Mouse (Mus musculus) heart, embryonic 11.5 days (tissue): Measurements from ENCODE around the gene Usp21. TPM values are rescaled to one million over a fixed set of nuclear protein-coding genes. Genes with fewer than 3 reads are reported as not detected.

Experiments
- ATAC-seq: fragments of 200-750 bp; cut with Nextera tagmentation; replicated peaks from 2 replicates; pipeline ENCODE4 v1.8.0; 2017; ENCODE audit warnings: moderate library complexity; ENCODE audit not compliant: insufficient number of reproducible peaks, low FRiP score, low TSS enrichment
- H3K27ac ChIP-seq: fragments of 300-500 bp; sonication (generic); 2 replicates; pipeline ENCODE4 v1.5.1; 2014; ENCODE audit warnings: mild to moderate bottlenecking, low read depth, low read length
- H3K27me3 ChIP-seq: fragments of 300-500 bp; sonication (generic); 2 replicates; pipeline ENCODE4 v1.6.1; 2014; ENCODE audit warnings: mild to moderate bottlenecking, low read length, mixed read lengths; ENCODE audit not compliant: control insufficient read depth, insufficient read depth
- H3K36me3 ChIP-seq: fragments of 300-500 bp; sonication (generic); 2 replicates; pipeline ENCODE4 v1.6.1; 2014; ENCODE audit warnings: mild to moderate bottlenecking, low read length, moderate library complexity, mixed read lengths; ENCODE audit not compliant: control insufficient read depth, insufficient read depth
- H3K4me1 ChIP-seq: fragments of 300-500 bp; sonication (generic); 2 replicates; pipeline ENCODE4 v1.6.1; 2014; ENCODE audit warnings: low read length; ENCODE audit not compliant: control insufficient read depth, insufficient read depth
- H3K4me2 ChIP-seq: fragments of 300-500 bp; sonication (generic); 2 replicates; pipeline ENCODE4 v1.6.1; 2014; ENCODE audit warnings: mild to moderate bottlenecking, moderate library complexity
- H3K4me3 ChIP-seq: fragments of 300-500 bp; sonication (generic); 2 replicates; pipeline ENCODE4 v1.5.1; 2014; ENCODE audit warnings: low read depth, low read length
- H3K9ac ChIP-seq: fragments of 300-500 bp; sonication (generic); 2 replicates; pipeline ENCODE4 v1.6.1; 2014; ENCODE audit warnings: mild to moderate bottlenecking, low read depth, low read length, moderate library complexity
- H3K9me3 ChIP-seq: fragments of 300-500 bp; sonication (generic); replicated peaks from 2 replicates; pipeline ENCODE4 v1.6.1; 2016; ENCODE audit warnings: low read length; ENCODE audit not compliant: control insufficient read depth
- whole genome bisulfite sequencing: fragments of 180-500 bp; shearing (Covaris S2); extraction: QIAGEN DNeasy Blood & Tissue Kit; methylation state at CpG from one replicate; pipeline ENCODE4 v1.1.7; 2014; ENCODE audit not compliant: insufficient replicate concordance; 5-methylcytosine and 5-hydroxymethylcytosine counted together
- polyA plus RNA-seq: library from polyadenylated mRNA; unstranded; fragments of >200 nt; fragmentation: Nextera tagmentation; extraction: Ambion mirVana; gene quantifications from 2 replicates; pipeline ENCODE4 v1.2.1, GENCODE M21; 2014

The Usp21 gene
- polyA plus RNA-seq, 1 experiment from 2014 or later = 51.2 TPM

- H3K9me3 ChIP-seq = no peaks in the 10 kb centered on the region
- H3K27ac ChIP-seq = no peak overlapping the region
- no peak overlapping the region for H3K4me3 ChIP-seq
- no peaks in the 10 kb centered on the region for H3K27me3 ChIP-seq
- H3K9ac ChIP-seq = no peak overlapping the region
- H3K4me2 ChIP-seq = no peak overlapping the region
- 56% methylated on average over 4 of the region's 4 CpGs for WGBS
- ATAC-seq = no peak
- H3K4me1 ChIP-seq = peaks cover 12% of the 10 kb centered on the region
- no peaks in the 10 kb centered on the region for H3K36me3 ChIP-seq
Observed at GRCm38 (mm10) chr1:171265971-171266744, 21.6 kb downstream of the Usp21 start.

DNA sequence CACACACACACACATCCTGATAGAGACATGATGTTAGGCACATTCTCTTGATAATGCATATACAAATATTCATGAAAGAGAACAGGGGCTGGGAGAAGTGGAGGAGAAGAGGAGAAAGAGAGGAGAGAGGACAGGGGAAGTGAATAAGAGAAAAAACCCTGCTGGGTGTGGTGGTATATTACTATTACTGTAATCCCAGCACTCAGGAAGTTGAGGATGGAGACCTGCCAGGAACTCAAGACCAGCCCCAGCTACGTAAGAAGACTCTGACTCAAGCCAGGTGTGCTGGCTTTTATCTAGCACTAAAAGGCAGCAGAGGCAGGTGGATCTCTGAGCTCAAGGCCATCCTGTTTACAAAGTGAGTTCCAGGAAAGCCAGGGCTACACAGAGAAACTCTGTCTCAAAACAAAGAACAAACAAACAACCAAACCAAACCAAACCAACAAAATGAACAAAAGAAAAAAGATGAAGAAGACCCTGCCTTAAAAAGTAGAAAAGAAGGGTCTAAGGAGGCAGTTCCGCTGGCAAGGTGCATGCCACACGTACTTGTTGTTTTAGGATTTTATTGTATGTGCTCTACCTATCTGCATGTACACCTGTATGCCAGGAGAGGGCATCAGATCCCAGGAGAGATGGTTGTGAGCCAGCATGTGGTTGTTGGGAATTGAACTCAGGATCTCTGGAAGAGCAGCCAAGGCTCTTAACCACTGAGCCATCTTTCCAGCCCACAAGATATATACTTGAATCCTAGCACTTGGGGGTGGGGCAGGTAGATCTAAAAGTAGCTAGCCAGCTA, 23.9 kb downstream of the Usp21 start:
- no peaks in the 10 kb centered on the region for H3K9me3 ChIP-seq
- H3K27me3 ChIP-seq = no peaks in the 10 kb centered on the region
- H3K4me2 ChIP-seq = peak overlapping the region; percentile 62; the same call in 1 of the 2 replicates
- H3K4me3 ChIP-seq = no peak overlapping the region
- 80% methylated on average over 3 of the region's 3 CpGs for WGBS
- peak overlapping the region; percentile 46 for H3K27ac ChIP-seq
- no peak for ATAC-seq
- peaks cover 6% of the 10 kb centered on the region; the same call in 1 of the 2 replicates for H3K4me1 ChIP-seq
- H3K36me3 ChIP-seq = no peaks in the 10 kb centered on the region
- 0 out of 2 replicates have a peak overlapping the region, but pooled peaks have one; percentile 24 for H3K9ac ChIP-seq

- Histone ChIP-seq H3K9ac (0 out of 2 replicates have a peak overlapping the region, but pooled peaks have one; percentile 24), H3K27ac (peak overlapping the region; percentile 46), H3K4me3 (peak overlapping the region; percentile 36; the same call in 1 of the 2 replicates), H3K4me2 (peak overlapping the region; percentile 62), H3K36me3 (no peaks in the 10 kb centered on the region), H3K9me3 (no peaks in the 10 kb centered on the region), H3K4me1 (peaks cover 6% of the 10 kb centered on the region; the same call in 1 of the 2 replicates), H3K27me3 (no peaks in the 10 kb centered on the region)
- ATAC-seq = peak; percentile 72
- 5% methylated on average over 2 of the region's 2 CpGs for whole genome bisulfite sequencing
Observed at GRCm38 (mm10) chr1:171263185-171263611, 24.6 kb downstream of the Usp21 start.

DNA sequence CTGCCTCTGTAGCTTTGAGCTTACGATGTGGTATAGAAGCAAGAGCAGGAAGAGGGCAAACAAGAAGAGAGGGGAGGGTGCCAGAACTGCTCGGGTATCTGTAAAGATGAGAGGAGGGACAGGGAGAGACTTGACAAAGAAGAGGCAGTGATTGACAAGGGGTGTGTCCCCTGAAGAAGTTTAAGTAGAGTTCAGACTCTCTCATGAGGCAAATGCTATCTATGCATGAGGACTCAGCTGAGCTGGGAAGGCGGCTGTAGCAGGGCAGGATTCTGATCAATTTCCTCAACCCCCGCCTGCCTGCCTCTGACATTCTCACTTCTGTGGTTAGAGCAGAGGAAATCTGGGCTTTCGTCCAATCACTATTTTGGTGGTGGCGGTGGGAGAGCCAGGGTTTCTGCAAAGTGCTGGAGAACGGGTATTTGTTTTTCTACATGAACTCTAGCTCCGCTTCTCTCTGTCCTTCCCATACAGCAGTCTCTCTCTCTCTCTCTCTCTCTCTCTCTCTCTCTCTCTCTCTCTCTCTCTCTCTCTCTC, 25.1 kb downstream of the Usp21 start:
- peak; percentile 51 for ATAC-seq

GRCm38 (mm10) chr1:171260316-171260715, 27.5 kb downstream of the Usp21 start:
- no peaks in the 10 kb centered on the region for H3K9me3 ChIP-seq
- no peaks in the 10 kb centered on the region for H3K36me3 ChIP-seq
- H3K4me3 ChIP-seq = no peak overlapping the region
- no peak for ATAC-seq
- WGBS = 71% methylated on average over 3 of the region's 3 CpGs
- H3K4me1 ChIP-seq = peaks cover 6% of the 10 kb centered on the region; the same call in 1 of the 2 replicates
- H3K27me3 ChIP-seq = no peaks in the 10 kb centered on the region
- no peak overlapping the region for H3K27ac ChIP-seq
- H3K4me2 ChIP-seq = no peak overlapping the region
- H3K9ac ChIP-seq = no peak overlapping the region

More for the DNA sequence above, 25.1 kb downstream of the Usp21 start:
- no peaks in the 10 kb centered on the region for H3K27me3 ChIP-seq
- H3K4me2 ChIP-seq = peak overlapping the region; percentile 62
- H3K4me1 ChIP-seq = peaks cover 6% of the 10 kb centered on the region; the same call in 1 of the 2 replicates
- no peaks in the 10 kb centered on the region for H3K9me3 ChIP-seq
- peak overlapping the region; percentile 68 for H3K9ac ChIP-seq
- peak overlapping the region; percentile 36 for H3K4me3 ChIP-seq
- 4% methylated on average over 8 of the region's 8 CpGs for WGBS
- H3K36me3 ChIP-seq = no peaks in the 10 kb centered on the region
- peak overlapping the region; percentile 46 for H3K27ac ChIP-seq

GRCm38 (mm10) chr1:171258921-171259320, 28.9 kb downstream of the Usp21 start:
- 53% methylated on average over 17 of the region's 17 CpGs for whole genome bisulfite sequencing
- no peaks in the 10 kb centered on the region for H3K9me3 ChIP-seq
- H3K9ac ChIP-seq = peak overlapping the region; percentile 54
- H3K36me3 ChIP-seq = no peaks in the 10 kb centered on the region
- ATAC-seq = no peak
- no peak overlapping the region for H3K27ac ChIP-seq
- no peaks in the 10 kb centered on the region for H3K27me3 ChIP-seq
- no peak overlapping the region for H3K4me3 ChIP-seq
- peak overlapping the region; percentile 11 for H3K4me2 ChIP-seq
- H3K4me1 ChIP-seq = peaks cover 6% of the 10 kb centered on the region; the same call in 1 of the 2 replicates

DNA sequence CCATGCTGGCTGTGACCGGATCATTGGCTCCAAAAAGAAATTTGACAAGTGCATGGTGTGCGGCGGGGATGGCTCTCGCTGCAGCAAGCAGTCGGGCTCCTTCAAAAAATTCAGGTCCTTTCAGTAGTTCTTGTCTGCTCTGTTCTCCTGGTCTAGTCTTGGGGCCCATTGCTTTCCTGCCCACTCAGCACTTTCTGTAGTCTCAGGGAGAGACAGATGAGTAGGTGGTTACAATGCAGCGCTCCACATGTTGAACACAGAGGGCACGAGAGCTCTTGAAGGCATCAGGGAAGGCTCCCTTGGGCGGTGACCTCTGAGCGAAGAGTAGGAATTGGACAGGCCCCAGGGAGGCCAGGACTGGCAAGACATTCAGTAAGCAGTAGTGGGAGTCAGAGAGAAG, 30.0 kb downstream of the Usp21 start:
- no peaks in the 10 kb centered on the region for H3K27me3 ChIP-seq
- 84% methylated on average over 9 of the region's 9 CpGs for WGBS
- no peak for ATAC-seq
- H3K9ac ChIP-seq = no peak overlapping the region
- H3K4me3 ChIP-seq = no peak overlapping the region
- no peaks in the 10 kb centered on the region for H3K36me3 ChIP-seq
- H3K9me3 ChIP-seq = no peaks in the 10 kb centered on the region
- H3K4me2 ChIP-seq = no peak overlapping the region
- H3K27ac ChIP-seq = no peak overlapping the region
- peaks cover 3% of the 10 kb centered on the region; the same call in 1 of the 2 replicates for H3K4me1 ChIP-seq

DNA sequence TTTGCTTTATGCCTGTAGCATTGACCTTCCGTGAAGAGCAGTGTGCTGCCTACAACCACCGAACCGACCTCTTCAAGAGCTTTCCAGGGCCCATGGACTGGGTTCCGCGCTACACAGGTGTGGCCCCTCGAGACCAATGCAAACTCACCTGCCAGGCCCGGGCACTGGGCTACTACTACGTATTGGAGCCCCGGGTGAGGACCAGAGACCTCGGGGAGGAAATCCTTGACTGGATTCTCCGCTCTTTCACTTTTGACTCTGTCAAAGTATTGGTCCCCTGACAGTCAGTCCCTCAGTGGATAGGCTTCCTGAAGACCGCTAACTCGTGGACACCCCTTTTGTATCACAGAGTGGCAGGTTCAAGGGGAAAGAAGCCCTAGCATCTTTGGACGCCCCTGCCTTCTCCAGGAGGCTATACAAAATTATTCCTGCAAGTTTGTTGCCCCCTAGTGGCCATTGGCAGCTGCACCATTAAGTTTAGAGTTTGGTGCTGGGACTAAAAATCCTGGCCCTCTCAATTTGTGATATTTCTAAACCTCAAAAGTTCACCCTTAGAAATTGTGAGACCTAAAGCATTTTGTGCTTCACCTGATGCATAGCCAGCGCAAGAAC, 30.7 kb downstream of the Usp21 start:
- H3K27ac ChIP-seq = no peak overlapping the region
- no peak for ATAC-seq
- H3K9me3 ChIP-seq = no peaks in the 10 kb centered on the region
- 62% methylated on average over 15 of the region's 15 CpGs for WGBS
- H3K27me3 ChIP-seq = no peaks in the 10 kb centered on the region
- no peak overlapping the region for H3K9ac ChIP-seq
- H3K4me3 ChIP-seq = no peak overlapping the region
- H3K4me1 ChIP-seq = peaks cover 6% of the 10 kb centered on the region; the same call in 1 of the 2 replicates
- no peaks in the 10 kb centered on the region for H3K36me3 ChIP-seq
- H3K4me2 ChIP-seq = no peak overlapping the region
